Mouse (Mus musculus): ENCODE data around the gene Fbxw11. TPM values are rescaled to one million over a fixed set of nuclear protein-coding genes. Genes with fewer than 3 reads are reported as not detected.

Fbxw11 gene
- 78.5 TPM for polyA plus RNA-seq (2017; shearing (Covaris generic))

DNA sequence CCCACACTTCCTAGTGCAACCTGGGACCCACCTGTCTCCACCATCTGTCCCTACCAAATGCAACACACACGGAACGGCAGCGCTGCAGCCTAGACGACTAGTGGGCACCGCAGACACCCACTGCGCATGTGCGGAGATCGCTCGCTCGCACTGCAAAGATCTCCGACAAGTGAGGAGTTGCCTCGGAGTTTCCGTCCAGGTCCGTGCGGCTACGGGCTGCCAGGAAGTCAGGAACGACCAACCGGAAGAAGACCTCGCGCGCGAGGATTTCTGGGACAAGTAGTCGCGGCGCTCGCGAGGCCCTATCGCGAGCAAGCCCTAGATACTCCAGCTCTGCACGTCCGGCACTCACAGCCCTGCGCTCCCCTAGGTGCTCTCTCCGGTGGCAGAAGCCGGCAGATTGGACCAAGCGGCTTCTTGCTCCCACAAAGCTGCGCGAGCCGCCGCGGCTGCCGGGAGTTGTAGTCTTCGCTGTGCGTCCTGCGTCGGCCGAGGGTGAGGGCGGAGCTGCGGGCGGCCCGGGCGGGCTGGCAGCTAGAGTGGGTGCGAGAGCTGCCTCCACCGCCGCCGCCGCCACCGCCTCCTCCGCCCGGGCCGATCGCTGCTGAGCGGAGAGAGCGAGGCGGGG is at the start of gene Fbxw11:
TSS of gene Fbxw11 (plus strand) at position 476 of the 628 bp plus-strand sequence.

Other genes starting within 250 kb of the Fbxw11 start
- gene Ubtd2, start 187.4 kb upstream of the Fbxw11 start, polyA plus RNA-seq (2017; shearing (Covaris generic)), result 8.4 TPM
- 2.2 TPM for gene Efcab9, start 110.6 kb upstream of the Fbxw11 start, polyA plus RNA-seq (2017; shearing (Covaris generic))
- 301 TPM for gene Stk10, start 109.4 kb upstream of the Fbxw11 start, polyA plus RNA-seq (2017; shearing (Covaris generic))
- gene Smim23, start 181.9 kb downstream of the Fbxw11 start, polyA plus RNA-seq (2017; shearing (Covaris generic)), result not detected

Data from CD4-positive, CD25-positive, alpha-beta regulatory T cell (primary cell).